Mouse (Mus musculus) left cerebral cortex, adult 2 months (tissue): Measurements from ENCODE around the gene Cnih4. TPM values are rescaled to one million over a fixed set of nuclear protein-coding genes. Genes with fewer than 3 reads are reported as not detected.

ENCODE experiments used
- DNase-seq, 2 experiments: peaks; one replicate each; pipeline ENCODE4 v3.0.0; 2021 to 2022; ENCODE audit warnings: low spot score in 2 of 2, mixed read lengths in 1 of 2; ENCODE audit errors: extremely low spot score in 1 of 2
- H3K27ac ChIP-seq: fragments of 200-600 bp; 2 replicates; pipeline ENCODE4 v1.8.1; 2022
- H3K4me3 ChIP-seq: fragments of 200-600 bp; 2 replicates; pipeline ENCODE4 v1.8.1; 2022
- CTCF ChIP-seq: fragments of 200-600 bp; IDR thresholded peaks from 2 replicates; pipeline ENCODE4 v1.8.1; 2022; ENCODE audit warnings: antibody characterized with exemption, mild to moderate bottlenecking, moderate library complexity
- intact Hi-C: fragments of 180-260 bp; cut with DNase I; formaldehyde crosslinking; loops from one replicate; pipeline ENCODE4 v1.15.1; 2025
- total RNA-seq, 2 experiments: library from RNA; stranded (reverse); gene quantifications; 2 replicates each; pipeline ENCODE4 v1.2.3; 2021

Cnih4 gene
- total RNA-seq, 2 experiments from 2014 or later, result 27.3 to 29.0 TPM

DNA sequence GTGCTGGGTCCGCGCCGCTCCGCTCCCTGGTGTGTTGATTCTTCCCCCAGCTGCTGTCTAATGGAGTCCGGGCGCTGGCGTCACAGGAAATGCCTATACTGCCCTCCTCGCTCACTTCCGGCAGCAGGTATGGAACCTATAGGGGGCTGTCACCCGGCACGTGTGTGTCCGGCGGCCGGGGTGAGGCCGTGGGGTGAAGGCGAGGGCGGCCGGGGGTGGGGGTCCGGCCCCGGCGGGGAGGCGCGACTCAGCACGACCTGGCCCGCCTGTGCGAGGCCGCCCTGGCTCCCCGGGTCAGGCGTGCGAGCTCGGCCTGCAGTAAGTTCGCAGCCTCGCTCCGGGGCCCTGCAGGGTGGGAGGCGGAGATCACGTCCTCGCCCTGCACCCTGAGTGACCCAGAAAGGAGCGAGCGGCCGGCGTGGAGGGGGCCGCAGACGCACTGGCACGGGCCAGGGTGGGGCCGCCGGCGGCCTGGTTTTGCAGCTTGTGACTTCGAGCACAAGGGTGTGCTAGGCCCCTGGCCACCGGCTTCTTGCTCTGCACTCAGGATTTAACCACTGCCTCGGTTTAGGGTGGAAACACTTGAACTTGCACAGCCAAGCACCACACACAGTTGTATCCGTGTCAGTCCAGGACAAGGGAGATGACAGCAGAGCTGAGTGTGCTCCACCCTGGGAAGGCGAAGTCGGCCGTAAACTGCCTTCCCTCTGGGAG, 67.6 kb downstream of the Cnih4 start, which contains the start of gene Wdr26:
TSS of gene Wdr26 (minus strand) at position 82 of the 714 bp plus-strand sequence.
- intact Hi-C loops, result loop anchor here (1.0 to 2.0 kb wide), 2 partner anchors 20 to 333 kb away; no protein-coding TSS in a partner anchor
- DNase-seq, result peak; percentile 79 to 84
- peak within 1 kb of the TSS; percentile 97 for H3K27ac ChIP-seq
- TF ChIP-seq CTCF, result no peak; the same call in 1 of the 2 replicates
- H3K4me3 ChIP-seq, result peak within 1 kb of the TSS; percentile 81

DNA sequence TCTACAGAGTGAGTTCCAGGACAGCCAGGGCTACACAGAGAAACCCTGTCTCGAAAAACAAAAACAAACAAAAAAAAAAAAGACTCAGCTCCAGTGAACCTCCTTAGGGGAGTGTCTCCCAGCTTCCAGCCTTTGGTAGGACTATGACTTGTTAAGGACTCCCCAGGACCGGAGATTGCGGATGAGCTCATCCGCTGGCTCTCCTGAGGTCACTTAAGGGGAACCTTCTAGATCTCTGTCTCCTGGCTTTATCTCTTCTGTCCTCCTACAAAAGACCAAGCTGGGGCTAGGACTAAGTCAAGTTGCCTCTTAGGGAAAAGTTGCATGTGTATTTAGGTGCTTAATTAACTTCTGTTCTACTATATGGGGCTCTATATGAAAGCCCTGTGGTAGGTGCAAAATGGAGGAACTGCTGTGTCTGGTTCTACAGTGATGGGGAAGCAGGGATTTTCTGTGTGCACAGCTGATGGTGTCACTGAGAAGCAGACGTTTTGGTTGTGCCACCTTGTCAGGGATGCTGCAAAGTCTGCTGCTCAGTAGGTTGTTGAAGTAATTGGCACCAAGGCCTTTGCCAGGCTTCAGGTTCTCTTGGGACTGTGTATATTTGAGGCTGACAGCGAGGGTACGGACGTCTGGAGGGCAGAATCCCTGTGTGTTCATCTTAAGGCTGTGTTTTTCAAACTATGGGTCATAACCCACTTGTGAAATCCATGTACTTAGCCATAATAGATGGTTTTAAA, 70.0 kb downstream of the Cnih4 start:
- Histone ChIP-seq H3K27ac (no peak overlapping the region), H3K4me3 (no peak overlapping the region)
- intact Hi-C loops, result no loop called here
- no peak for DNase-seq
- TF ChIP-seq CTCF, result no peak

DNA sequence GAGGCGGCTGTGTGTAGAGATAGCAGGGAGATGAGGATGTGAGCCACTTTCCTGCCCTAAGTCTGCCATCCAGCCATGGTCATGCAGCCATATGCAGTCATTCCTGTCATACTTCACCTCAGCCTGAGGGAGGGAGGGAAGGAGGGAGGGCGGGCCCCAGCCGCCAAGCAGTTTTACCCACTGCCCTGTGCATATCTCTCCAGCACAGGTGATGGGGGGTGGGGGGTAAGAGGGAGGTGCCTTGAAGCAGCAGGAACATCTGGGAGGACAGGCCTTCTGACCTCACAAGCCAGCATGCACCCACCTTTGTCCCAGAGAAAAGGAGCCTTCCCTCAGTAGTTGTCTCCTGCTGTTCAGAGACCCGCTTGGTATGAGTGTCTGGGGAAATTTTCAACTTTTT, 71.8 kb downstream of the Cnih4 start:
- DNase-seq, result no peak
- TF ChIP-seq CTCF, result no peak
- intact Hi-C loops, result no loop called here
- H3K27ac ChIP-seq, result no peak overlapping the region
- H3K4me3 ChIP-seq, result no peak overlapping the region

Other genes with a start within 250 kb of the Cnih4 start
- gene Pycr2, start 240.4 kb upstream of the Cnih4 start, total RNA-seq, result 10 to 100 TPM; 26.7 to 28.3 TPM
- gene Lefty1, start 209.7 kb upstream of the Cnih4 start, total RNA-seq, result under 1 TPM in 1 of 2 experiments, not detected in 1; 0.77 TPM
- gene Tmem63a, start 202.3 kb upstream of the Cnih4 start, total RNA-seq, result 10 to 100 TPM; 15.4 to 16.3 TPM
- 10 to 100 TPM; 29.5 to 32.1 TPM for gene Ephx1, start 123.8 kb upstream of the Cnih4 start, total RNA-seq
- not detected for gene 9130409I23Rik, start 93.5 kb upstream of the Cnih4 start, total RNA-seq
- 10 to 100 TPM; 34.4 to 36.5 TPM for gene Nvl, start 489 bp upstream of the Cnih4 start, total RNA-seq
- 100 to 1,000 TPM; 105 to 110 TPM for gene Wdr26, start 67.3 kb downstream of the Cnih4 start, total RNA-seq
- 10 to 100 TPM; 76.9 to 78.0 TPM for gene Cnih3, start 207.9 kb downstream of the Cnih4 start, total RNA-seq